Mouse (Mus musculus) urinary bladder, postnatal 36 days (tissue): Measurements from ENCODE around the gene Gprc5c.
A peak's percentile ranks its signal among the peaks of the same experiment; 100 is the strongest.

Experiments
- DNase-seq, 2 experiments: peaks; one replicate each; pipeline ENCODE4 v3.0.0; 2022; ENCODE audit warnings: low spot score in 2 of 2, mixed read lengths in 1 of 2

Gene Gprc5c

GRCm38 (mm10) chr11:114867361-114868235, 16.6 kb downstream of the Gprc5c start:
- no peak for DNase-seq

DNA sequence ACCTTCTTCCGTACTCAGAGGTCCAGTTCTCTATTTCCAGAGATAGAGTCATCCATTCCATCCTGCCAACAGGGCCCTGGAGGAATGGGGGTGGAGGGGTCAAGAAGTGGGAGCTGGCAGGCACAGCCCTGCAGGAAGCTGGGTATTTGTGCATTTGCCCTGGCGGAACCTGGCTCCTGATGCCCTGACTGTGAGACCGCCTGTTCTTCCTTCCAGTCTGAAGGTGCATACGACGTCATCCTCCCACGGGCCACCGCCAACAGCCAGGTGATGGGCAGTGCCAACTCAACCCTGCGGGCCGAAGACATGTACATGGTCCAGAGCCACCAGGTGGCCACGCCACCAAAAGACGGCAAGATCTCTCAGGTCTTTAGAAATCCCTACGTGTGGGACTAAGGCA, 17.3 kb downstream of the Gprc5c start:
- no peak for DNase-seq

GRCm38 (mm10) chr11:114869787-114870186, 18.8 kb downstream of the Gprc5c start:
- DNase-seq, result no peak

GRCm38 (mm10) chr11:114871540-114871939, 20.6 kb downstream of the Gprc5c start:
- DNase-seq, result no peak

DNA sequence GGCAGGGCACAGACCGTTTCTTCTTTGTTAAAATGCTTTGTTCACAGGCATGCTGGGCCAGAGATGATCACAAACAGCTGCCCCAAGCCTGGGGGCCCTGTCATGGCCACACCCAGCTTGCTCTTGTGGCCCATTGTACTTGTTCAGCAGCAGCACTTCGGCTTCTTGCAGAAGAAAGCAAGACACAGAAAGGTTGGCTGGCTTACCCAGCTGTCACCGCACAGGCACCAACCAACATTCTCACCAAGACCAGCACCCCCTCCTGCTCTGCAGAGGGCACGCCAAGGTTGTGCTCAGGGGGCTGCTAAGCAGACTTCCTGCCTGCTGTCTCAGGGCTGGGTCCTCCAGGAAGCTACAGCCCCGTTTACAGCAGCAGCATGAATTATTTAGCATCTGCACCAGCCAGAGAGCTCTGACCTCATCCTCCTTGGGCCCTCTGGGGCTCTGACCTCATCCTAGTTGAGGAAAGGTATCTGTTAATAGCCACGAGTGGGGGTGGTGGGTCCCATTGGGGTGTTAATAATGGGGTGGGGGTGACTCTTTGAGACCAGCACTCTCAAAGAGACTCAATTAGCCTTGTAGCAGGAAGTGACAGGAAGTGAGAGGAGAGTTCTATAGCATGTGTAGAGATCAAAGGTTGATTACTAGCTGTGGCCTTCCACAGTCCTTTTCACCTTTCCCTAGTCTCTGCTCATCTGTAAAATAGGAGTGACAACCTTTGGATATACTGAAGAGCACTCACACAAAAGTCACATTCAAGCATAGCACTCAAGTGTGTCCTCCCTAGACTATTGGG, 22.3 kb downstream of the Gprc5c start:
- no peak for DNase-seq

- no peak for DNase-seq
These were observed 23.5 kb downstream of the Gprc5c start for GRCm38 (mm10) chr11:114874226-114875145.

DNA sequence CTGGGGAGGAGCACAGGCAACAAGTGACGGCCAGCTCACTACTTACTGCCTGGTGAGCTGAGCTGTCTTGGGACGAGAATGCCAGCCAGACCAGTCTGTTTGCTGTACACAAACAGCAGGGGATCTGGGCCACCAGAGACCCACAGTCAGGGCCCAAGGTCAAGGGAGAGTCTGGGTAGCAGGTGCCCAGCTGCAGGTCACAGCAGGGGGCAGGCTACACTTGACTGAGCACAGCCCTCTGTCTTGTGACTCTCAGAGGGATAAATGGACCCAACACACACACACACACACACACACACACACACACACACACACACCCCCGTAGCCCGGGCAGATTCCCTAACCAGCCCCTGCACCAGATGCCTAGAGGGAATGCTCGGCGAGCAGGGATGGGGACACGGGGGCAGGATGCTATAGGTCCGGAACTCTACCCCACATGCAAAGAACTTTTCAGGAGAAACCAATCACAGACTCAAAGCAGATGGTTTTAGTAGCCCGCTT, 24.4 kb downstream of the Gprc5c start:
- no peak for DNase-seq

GRCm38 (mm10) chr11:114876176-114876575, 25.2 kb downstream of the Gprc5c start:
- no peak for DNase-seq

GRCm38 (mm10) chr11:114876621-114877020, 25.7 kb downstream of the Gprc5c start:
- DNase-seq, result no peak

DNA sequence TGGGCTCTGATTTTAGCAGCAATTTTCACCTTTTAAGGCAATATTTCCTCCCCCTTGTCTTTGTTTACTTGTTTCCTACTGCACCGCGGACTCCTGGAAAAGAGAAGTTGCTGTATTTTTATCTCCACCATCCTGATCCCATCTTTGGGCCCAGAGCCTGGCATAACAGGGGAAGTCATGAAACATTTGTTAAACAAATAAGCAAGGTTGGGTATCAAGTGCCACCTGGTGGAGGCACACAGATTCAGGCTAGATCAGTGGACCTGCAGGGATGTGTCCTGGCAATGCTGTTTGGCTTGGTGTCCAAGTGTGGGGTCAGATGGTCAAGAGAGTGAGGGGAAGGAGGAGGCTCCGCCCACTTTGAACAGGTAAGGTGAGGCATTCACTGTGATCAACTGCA, 26.2 kb downstream of the Gprc5c start:
- peak; percentile 59 to 63 for DNase-seq

GRCm38 (mm10) chr11:114879666-114880065, 28.7 kb downstream of the Gprc5c start:
- DNase-seq, result no peak

DNA sequence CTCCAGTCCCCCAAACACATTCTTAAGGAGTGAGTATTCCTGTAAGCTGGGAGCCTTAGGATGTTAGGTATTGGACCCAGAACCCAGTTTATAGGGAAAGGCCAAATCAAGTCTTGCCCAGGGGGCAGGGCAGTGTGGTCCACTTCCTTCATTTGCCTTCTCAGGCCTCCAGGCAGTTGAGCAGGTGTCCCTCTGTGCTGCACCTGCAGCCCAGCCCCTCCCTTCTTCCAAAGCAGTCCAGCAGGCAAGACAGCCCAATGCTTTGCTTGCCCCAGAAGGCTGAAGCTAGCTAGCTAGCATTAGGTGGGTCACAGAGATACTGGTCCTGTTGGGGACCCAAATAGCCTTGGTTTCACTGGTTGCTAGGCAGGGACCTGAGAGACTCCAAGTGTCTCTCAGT, 29.2 kb downstream of the Gprc5c start:
- no peak for DNase-seq

DNA sequence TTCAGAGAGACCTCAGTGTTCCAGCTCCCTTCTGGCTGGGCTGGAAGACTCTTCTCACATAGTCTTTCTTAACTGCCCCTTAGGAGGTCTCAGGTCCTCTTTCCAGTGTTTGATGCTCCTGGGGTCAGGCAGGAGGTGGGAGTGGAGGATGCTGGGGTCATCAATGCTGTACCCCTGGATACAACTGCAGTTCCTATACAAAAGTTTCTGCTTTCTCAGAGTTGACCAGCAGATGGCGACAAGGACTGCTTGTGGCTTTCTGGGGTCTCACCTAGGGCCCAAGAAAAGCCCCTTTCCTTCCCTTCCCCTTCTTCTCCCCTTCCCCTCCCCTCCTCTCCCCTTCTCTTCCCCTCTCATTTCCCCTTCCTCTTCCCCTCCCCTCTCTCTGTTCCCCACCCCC, 29.6 kb downstream of the Gprc5c start:
- no peak for DNase-seq

GRCm38 (mm10) chr11:114883251-114883789, 32.4 kb downstream of the Gprc5c start:
- no peak for DNase-seq

- DNase-seq, result no peak
These were observed 33.6 kb downstream of the Gprc5c start for GRCm38 (mm10) chr11:114884380-114885100.

DNA sequence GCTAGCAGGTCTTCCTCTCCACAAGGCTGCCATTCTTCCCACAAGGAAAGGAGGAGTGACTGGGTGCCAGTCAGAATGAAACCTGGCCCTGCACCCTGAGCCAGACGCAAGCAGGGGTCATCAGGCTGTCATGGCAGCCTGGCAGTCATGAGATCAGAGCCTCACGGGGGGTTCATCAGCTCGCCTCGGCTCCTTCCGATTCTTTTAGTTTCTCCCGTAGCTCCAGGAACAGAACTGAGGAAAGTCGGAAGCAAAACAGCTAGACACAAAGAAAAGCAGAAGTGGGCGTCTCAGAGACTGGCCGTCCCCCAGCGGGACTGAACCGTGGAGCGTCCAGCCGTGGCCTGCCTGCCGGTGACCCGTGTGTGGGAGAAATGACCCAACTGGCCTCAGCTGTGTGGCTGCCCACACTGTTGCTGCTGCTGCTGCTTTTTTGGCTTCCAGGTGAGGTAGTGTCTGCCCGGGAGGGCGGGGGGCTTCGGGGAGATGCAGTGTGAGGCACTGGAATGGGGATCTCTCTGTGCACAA, 39.1 kb downstream of the Gprc5c start, which contains the start of gene Cd300a:
Gene Cd300a (plus strand): TSS at position 51 of the 528 bp plus-strand sequence.
- DNase-seq, result no peak

DNA sequence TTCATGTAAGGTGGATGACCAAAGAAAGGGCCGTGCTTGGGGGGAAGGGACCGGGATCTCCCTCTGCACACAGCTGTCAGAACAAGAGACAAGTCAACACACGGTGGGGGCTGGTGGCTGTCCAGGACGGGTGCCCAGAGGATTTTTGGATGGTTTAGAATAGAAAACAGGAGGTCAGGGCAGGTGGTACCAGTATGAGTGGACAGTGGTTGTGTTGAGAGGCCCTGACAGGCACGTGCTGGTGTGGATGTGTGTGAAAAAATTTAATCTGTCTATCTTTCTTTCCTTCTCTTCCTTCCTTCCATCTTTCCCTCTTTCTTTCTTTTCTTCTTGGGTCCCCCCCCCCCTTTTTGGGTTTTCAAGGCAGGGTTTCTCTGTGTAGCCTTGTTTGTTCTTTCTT, 39.6 kb downstream of the Gprc5c start:
- no peak for DNase-seq

GRCm38 (mm10) chr11:114896085-114896484, 45.1 kb downstream of the Gprc5c start:
- no peak for DNase-seq

DNA sequence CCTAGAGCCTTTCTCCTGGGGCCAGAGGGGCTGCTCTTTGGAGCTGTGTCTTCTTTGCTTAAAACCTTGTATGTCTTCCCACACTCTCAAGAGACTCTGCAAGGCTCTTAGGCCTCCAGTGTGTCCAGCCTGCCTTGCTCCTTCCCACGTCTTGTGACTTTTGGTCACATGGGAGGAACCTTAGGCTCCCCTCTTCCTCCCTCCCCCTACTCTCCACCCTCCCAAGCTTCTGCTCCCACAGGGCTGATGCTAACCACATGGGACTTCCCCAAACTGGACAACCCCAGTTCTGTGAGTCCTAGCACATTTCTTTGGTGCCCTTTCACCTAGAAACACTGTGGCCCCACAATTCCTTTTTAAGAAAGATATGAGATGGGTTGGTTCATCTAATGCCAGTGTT, 47.1 kb downstream of the Gprc5c start:
- DNase-seq, result no peak

GRCm38 (mm10) chr11:114903224-114903623, 52.3 kb downstream of the Gprc5c start:
- no peak for DNase-seq
